Mouse (Mus musculus): ENCODE results near the gene Ssr1.

- TF ChIP-seq CTCF (IDR thresholded peaks at IDR 0.05; ENCODE audit: insufficient read depth, low read length) (no peak), POLR2A (IDR thresholded peaks at IDR 0.05; ENCODE audit: borderline replicate concordance, extremely low read depth, low read depth, low read length) (no peak)
These were observed 39.7 kb downstream of the Ssr1 start for GRCm38 (mm10) chr13:37954318-37954717.
